Mouse (Mus musculus) kidney, postnatal 36 days (tissue): Measurements from ENCODE around the gene Slc3a1.

Experiments
- DNase-seq, 2 experiments: peaks; one replicate each; pipeline ENCODE4 v3.0.0; 2021 to 2022; ENCODE audit warnings: mixed read lengths in 2 of 2

The Slc3a1 gene

DNA sequence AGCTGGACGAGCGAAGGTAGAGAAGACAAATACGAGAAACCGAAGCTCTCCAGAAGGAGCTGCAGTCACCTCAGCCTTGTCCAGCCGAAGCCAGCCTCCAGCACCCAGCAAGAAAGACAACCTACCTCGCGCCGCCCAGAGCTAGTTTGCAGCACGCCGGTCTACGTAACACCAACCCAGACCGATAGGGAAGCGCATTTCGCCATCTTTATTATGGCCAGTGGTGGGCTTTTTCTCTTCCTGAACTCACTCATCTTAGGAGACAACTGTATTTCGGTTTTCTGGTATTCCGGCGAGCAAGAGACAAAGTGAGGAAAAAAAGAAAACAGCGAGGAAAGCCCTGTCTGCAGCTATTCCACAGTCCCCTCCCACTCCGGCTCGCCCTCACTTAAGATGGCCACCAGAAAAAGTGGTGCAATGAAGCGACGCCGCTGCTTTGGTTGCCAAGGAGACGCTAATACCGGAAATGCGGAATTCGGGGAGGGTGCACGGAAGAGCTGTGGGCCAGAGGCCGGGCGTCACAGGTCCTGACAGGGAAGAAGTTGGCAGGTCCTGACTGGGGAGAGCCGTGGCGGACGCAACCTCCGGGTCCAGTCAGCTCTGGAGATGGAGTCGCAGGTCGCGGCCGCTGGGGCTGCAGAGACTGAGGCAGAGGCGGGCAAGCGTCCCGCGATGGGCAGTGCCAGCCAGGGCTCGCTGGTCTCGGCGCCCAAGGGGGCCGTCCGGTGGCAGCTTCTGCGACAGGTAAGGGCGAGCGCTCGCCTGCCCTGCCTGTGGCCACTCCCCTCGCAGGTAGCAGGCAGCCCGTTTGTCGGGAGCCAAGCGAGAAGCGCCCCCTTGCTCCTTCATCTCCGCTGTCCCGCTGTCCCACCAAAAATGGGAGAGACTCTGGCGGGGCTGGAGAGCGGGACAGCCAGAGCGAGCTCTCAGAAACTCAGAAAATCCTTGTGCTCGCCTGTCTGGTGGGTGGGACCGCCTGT lies 62.2 kb downstream of the Slc3a1 start, which contains the start of the genes Prepl and Camkmt:
Gene Prepl (minus strand): TSS at position 122 of the 980 bp plus-strand sequence.
Gene Camkmt (plus strand): TSS at position 433 of the 980 bp plus-strand sequence.
- peak; percentile 96 to 98 for DNase-seq

DNA sequence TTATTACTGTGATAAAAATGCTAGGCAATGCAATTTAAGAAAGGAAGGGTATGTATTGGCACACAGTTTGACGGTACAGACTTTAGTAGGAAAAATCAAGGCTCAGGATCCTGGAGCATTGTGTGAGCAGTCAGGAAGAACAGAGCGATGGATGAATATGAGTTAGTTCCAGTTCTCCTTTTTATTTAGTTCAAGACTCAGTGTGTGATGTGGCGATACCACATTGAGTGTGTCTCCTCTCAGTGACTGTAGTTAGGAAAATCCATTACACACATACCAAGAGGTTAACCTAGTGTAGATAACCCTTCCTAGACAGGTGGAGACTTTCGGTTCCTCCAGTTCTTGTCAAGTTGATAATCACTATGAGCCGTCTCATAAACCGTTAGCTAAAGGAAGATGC lies 63.6 kb downstream of the Slc3a1 start:
- DNase-seq = no peak

DNA sequence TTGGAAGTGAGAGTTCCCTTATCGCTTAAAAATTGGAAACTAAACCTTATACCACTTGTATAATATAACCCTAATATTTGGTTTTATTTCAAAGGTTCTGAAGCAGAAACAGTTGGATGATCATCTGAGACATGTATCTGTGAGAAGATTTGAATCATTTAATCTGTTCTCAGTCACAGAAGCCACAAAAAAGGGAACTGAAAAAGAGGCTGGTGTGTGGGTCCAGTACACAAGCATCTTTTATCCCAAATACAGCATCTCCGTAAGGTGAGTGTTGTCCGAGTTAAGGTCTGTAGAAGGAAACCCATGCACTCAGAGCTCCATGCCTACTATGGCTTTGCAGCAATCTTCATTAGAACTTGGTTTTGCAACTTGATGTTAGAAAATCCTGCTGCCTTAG lies 68.2 kb downstream of the Slc3a1 start:
- DNase-seq = no peak

DNA sequence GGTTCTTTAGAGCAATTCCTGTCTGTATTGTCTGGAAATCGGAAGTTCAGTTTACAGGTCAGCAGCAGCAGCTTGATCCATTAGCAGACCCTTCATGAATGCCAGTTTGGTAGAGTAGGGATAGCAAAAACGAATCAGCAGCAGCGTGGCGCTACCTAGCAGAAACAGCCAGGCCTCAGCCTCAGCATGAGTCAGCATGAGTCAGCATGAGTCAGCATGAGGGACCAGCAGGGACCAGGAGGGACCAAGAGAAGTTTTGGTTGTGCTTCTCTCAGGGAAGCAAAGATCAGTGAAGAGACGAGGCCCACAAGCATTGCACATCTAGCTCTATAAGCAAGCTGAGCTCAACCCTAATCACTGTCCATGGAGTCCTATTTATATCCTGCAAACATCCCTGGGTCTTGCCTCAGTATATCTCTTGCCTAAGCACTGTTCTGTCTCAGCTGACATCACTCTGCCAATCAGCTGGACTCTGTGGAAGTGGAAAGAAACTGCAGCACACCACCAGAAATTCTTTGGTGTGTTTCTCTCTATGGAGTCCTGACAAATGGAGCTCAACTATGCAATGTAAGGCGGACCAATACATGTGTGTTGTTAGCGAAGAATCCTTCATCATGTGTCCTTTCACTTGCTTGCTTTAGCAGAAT lies 70.6 kb downstream of the Slc3a1 start:
- no peak for DNase-seq

DNA sequence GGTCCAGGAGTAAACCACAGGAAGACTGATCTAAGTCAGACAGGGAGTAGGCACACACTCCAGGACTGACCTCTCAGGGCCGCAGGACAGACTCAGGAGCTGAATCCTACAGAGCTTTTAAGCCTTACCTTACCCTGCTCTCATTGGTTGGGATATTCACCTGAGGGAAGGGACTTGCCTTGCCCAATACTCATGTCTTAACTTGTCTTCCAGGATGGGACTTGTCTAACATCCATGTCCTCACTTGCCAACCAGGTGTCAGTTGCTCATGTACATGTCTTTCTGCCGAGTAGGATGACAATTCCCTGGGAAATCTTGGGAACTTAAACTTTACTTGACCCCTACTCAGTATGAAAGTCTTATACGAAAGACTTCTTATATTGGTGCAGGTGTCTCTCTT lies 72.1 kb downstream of the Slc3a1 start:
- no peak for DNase-seq

DNA sequence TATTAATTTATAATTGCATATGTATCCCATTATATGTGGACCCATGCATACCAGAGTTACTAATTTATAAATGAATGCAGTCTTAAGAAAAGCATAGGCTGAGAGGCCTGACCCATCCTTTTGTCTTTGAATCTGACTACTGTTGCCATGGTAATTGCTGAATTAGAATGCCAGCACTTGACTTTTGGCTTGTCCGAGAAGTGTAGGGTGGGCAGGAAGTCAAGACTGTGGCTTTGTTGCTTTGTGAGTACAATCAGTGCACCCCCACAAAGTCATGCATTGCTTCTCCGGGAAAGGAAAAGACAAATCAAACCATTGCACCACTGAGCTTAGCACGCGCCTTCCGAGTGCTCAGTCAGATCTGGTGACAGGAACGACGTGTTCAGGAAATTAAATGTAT lies 73.6 kb downstream of the Slc3a1 start:
- no peak for DNase-seq

DNA sequence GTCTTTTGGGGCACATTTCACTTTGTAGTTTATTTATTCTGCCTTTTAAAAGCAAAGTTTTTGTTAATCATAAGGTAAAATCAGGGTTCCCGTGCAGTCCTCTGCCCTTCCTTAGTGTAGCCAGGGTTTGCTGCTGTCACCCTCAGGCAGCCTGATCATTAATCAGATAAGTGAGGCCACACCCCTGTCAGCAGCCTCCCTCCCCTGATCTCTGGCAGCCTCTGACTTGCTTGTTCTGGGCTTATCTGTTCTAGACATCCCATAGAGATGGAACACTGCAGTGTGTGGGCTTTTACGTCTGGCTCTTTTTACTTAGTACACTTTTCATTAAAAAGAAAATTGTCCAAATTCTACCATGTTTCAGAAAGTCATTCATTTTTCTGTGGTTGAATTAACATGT lies 75.1 kb downstream of the Slc3a1 start:
- DNase-seq = no peak

DNA sequence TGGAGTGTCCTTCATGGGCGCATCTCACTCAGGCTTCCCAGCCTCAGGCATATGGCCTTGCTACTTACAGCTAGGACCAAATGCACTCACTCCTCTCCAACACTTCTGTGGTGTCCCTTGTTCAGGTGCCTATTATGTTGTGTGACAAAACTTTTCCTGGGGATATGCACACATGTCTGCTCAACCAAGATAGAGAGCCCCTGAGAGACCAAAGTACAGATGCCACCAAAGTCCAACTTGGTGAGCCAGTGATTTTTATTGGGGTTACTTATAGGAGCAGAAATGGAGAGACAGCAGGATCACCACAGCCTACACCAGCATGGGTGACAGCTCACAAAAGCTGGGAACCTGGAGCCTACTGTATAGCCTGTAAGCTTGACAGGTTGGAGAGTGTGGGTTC lies 82.5 kb downstream of the Slc3a1 start:
- DNase-seq = no peak

DNA sequence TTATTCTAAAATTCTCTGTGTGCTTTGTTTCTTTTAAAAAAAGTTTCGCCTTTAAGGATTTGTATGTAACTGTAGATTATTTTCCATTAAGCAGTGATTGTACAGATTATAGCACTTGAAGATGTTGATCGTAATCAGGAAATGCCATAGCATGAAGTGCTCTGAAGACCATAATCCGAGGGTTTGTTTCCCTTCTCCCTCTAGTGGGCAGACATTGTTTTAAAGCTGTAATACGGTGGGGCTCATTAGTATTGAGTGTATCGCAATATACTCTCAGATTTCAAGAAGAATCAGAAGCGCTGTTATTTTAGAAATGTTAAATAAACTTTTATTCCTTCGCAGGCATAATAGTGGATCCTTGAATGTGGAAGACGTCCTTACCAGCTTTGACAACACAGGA lies 85.3 kb downstream of the Slc3a1 start:
- DNase-seq = no peak
